Mouse (Mus musculus) frontal cortex, postnatal 25 days (tissue): Measurements from ENCODE around the gene Dnajc27.

Source experiments
- DNase-seq, 2 experiments: peaks; one replicate each; pipeline ENCODE4 v3.0.0; 2022; ENCODE audit warnings: low spot score in 2 of 2

The Dnajc27 gene

GRCm38 (mm10) chr12:4080311-4080710 lies 2.1 kb upstream of the Dnajc27 start:
- peak; percentile 83 to 90 for DNase-seq

GRCm38 (mm10) chr12:4083441-4083840 lies 1.1 kb downstream of the Dnajc27 start:
- no peak for DNase-seq

DNA sequence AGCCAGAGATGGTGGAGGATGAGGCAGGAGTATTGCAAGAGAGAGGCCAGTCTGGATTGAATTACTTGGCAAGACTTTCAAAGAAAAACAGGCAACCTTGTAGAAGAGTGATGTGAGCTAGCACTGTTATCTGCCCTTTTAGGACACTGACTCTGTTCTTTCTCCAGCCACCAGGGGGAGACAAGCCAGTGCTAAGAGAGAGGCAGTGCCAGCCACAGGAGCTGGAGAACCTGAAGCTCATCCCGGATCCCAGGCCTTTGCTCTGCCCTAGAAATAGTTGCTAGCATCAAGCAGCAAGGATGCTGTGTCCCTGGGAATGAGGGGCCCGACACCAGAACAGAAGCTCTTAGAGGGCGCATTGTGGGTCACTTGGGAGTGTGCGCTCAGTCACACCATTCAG lies 25.0 kb downstream of the Dnajc27 start:
- DNase-seq, result peak; percentile 40 to 66

DNA sequence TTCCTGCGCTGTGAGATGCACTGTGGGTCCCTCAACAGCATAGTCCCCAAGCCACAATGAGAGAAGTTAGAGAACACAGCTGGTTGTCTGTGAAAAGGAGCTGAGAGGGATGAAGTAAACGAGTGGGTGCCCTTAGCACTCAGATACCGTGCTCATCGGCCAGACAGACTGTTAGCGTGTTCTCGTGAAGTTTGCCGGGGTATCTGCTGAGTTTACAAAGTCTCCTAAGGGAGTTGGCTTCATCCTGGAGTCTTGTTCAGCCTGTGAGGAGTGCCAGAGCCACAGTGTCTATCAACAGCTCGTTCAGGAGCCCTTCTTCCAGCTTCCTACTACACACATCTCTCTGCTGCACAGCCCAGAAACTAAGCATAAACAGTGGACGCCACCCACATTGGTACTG lies 33.7 kb downstream of the Dnajc27 start:
- no peak for DNase-seq

GRCm38 (mm10) chr12:4117136-4117535 lies 34.8 kb downstream of the Dnajc27 start:
- DNase-seq, result no peak

DNA sequence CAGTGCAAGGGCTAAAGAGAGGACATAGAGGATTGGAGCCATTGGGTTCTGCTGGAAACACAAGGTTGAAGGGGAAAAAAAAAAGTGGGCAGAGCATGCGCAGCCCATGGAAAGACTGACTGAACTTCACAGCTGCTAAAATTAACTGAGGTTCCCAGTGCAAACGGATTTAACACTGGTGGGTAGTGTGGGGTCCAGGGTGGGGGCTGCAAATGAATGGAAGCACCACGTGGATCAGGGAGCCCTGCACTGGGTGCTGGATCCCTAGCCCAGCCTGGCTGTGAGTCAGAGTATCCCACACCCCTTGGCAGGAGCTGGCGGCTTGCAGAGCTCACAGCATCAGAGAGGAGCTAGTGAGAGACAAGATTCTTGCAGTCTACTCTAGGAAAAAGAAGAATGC lies 35.2 kb downstream of the Dnajc27 start:
- DNase-seq, result peak; percentile 47 to 54

- no peak for DNase-seq
These were observed 45.0 kb downstream of the Dnajc27 start for GRCm38 (mm10) chr12:4127346-4127745.

DNA sequence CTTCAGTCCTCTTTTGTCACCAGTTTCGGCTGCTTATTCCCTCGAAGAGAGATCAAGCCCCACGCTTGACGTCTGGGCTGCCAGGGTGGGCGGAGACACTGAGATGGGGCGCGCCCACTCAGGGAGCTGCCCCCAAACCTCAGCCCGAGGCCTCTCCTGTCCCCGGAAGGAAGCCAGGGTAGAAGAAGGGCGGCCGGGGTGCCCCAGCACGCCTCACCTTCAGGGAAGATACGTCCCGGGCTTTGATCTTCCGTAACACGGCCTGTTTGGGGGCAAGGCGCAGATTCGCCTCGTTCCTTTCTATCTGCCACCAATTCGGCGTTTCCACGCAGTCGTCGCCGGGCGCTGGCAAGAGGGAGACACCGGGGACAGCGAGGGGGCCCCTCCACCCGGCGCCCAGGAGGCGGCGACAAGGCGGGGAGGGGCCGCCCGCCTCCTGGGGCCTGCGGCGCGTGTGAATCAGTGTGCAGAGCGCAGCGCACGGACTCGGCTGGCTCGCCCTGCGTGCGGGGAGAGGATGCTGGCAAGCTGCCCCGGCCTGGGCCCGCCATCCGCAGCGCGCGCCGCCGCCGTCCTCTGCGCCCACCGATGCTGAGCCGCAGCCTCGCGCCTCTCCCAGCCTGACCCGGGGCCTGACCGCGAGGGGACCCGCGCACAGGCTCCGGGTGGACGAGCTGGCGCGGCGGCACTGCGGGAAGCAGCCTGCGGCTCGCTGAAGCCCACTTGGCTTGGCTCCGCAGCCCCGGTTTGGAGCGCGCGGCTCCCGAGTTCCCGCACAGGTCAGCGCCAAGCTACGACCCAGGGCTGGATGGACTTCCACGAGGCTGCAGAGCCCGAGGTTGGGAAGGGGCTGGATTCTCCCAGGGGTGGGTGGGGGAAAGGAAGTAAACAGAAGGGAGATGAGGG lies 50.8 kb downstream of the Dnajc27 start, which contains the start of gene Adcy3:
TSS of gene Adcy3 (plus strand) at position 163 of the 906 bp plus-strand sequence.
- DNase-seq, result peak; percentile 38 to 46

GRCm38 (mm10) chr12:4133847-4134212 lies 51.4 kb downstream of the Dnajc27 start:
- no peak for DNase-seq

GRCm38 (mm10) chr12:4143179-4143578 lies 60.8 kb downstream of the Dnajc27 start:
- no peak for DNase-seq

- DNase-seq, result no peak
These were observed 68.6 kb downstream of the Dnajc27 start for GRCm38 (mm10) chr12:4150936-4151335.

GRCm38 (mm10) chr12:4151969-4152368 lies 69.6 kb downstream of the Dnajc27 start:
- no peak for DNase-seq

GRCm38 (mm10) chr12:4157466-4157865 lies 75.1 kb downstream of the Dnajc27 start:
- DNase-seq, result no peak

- no peak for DNase-seq
These were observed 75.8 kb downstream of the Dnajc27 start for GRCm38 (mm10) chr12:4158179-4158578.

DNA sequence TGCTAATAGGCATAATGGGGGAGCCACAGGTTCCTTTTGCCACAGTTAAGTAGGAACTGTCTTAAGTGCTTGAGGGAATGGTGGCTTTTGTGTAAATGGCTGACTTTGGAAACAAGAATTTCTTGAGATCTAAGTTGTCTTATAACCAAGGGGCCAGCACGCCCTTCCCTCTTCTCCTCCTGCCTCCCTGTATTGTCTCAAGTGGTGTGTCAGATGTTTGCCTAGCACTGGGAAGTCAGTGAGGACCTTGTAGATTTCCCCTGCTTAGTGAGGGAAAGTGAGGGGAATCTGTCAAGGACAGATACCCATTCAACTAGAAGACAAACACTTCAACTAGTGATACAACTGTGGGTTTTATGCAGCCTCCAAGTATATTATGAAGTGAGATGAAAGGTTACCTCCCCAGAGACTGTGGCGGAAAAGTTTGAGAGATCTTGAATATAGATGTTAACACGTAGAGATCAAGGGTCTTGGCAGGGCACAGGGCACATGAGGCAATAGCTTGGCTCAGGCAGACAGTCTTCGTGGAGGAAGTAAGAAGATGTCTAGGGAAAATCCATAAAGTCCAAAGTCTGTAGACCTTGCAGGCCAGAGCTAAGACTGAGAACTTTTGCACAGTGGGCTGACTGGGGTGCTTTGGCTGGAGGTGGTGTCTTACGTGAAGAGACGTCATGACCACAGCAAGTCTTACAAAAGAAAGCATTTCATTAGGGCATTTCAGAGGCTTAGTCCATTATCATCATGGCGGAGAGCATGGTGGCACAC lies 76.7 kb downstream of the Dnajc27 start:
- no peak for DNase-seq
